Mouse (Mus musculus) MEL (cell line): ENCODE measurements around the gene Tmem182. TPM values are rescaled to one million over a fixed set of nuclear protein-coding genes. Genes with fewer than 3 reads are reported as not detected.

Experiments
- DNase-seq: peaks from one replicate; pipeline ENCODE4 v3.0.0; 2011; ENCODE audit warnings: low read depth, low spot score
- H3K27ac ChIP-seq: 2 replicates; pipeline ENCODE4 v1.5.1; 2012; ENCODE audit warnings: low read depth, mild to moderate bottlenecking, control low read depth, low read length, moderate library complexity; ENCODE audit not compliant: control insufficient read depth
- H3K27me3 ChIP-seq, 2 experiments: fragments of 150-350 bp in 1 of 2; sonication (generic) in 1 of 2; 2 replicates each; pipeline ENCODE4 v1.6.1; 2012; ENCODE audit warnings: low read length in 2 of 2, mild to moderate bottlenecking in 2 of 2, improper control_type of control experiment in 1 of 2, moderate library complexity in 1 of 2; ENCODE audit not compliant: insufficient read depth in 2 of 2, control insufficient read depth in 1 of 2
- H3K36me3 ChIP-seq, 2 experiments: 2 replicates each; pipeline ENCODE4 v1.6.1; 2012 to 2014; ENCODE audit warnings: low read length in 2 of 2, improper control_type of control experiment in 1 of 2, inconsistent platforms in 1 of 2, mild to moderate bottlenecking in 1 of 2; ENCODE audit not compliant: insufficient read depth in 2 of 2, control insufficient read depth in 1 of 2
- H3K4me1 ChIP-seq, 2 experiments: fragments of 150-350 bp in 1 of 2; sonication (generic) in 1 of 2; 2 replicates each; pipeline ENCODE4 v1.6.1; 2012; ENCODE audit warnings: low read length in 2 of 2, improper control_type of control experiment in 1 of 2, mild to moderate bottlenecking in 1 of 2; ENCODE audit not compliant: insufficient read depth in 2 of 2, control insufficient read depth in 1 of 2
- H3K4me3 ChIP-seq, 2 experiments: fragments of 150-350 bp in 1 of 2; sonication (generic) in 1 of 2; 2 replicates each; pipeline ENCODE4 v1.5.1; 2012; ENCODE audit warnings: low read depth in 2 of 2, low read length in 2 of 2, mild to moderate bottlenecking in 2 of 2, moderate library complexity in 2 of 2, control low read depth in 1 of 2, improper control_type of control experiment in 1 of 2; ENCODE audit not compliant: control insufficient read depth in 1 of 2, insufficient read depth in 1 of 2
- H3K79me2 ChIP-seq: 2 replicates; pipeline ENCODE4 v1.6.1; 2012; ENCODE audit warnings: mild to moderate bottlenecking, low read length, moderate library complexity; ENCODE audit not compliant: control insufficient read depth, poor library complexity, insufficient read depth
- H3K9ac ChIP-seq: 2 replicates; pipeline ENCODE4 v1.6.1; 2012; ENCODE audit warnings: low read depth, mild to moderate bottlenecking, control low read depth, low read length, moderate library complexity; ENCODE audit not compliant: control insufficient read depth, poor library complexity, severe bottlenecking
- H3K9me3 ChIP-seq: fragments of 150-350 bp; sonication (generic); replicated peaks from 2 replicates; pipeline ENCODE4 v1.6.1; 2012; ENCODE audit warnings: mild to moderate bottlenecking, low read length, improper control_type of control experiment, moderate library complexity; ENCODE audit not compliant: insufficient read depth
- CHD1 ChIP-seq: IDR thresholded peaks from 2 replicates; pipeline ENCODE4 v1.6.1; 2012; ENCODE audit warnings: low read depth, mild to moderate bottlenecking, inconsistent platforms, low read length, improper control_type of control experiment
- E2F4 ChIP-seq: IDR thresholded peaks from 2 replicates; pipeline ENCODE4 v1.6.1; 2011; ENCODE audit warnings: low read depth, low read length, improper control_type of control experiment, borderline replicate concordance
- ELF1 ChIP-seq: IDR thresholded peaks from 2 replicates; pipeline ENCODE4 v1.6.1; 2014; ENCODE audit warnings: low read depth, mild to moderate bottlenecking, inconsistent platforms, low read length, improper control_type of control experiment, moderate library complexity
- EP300 ChIP-seq, 2 experiments: IDR thresholded peaks; 2 replicates each; pipeline ENCODE4 v1.6.1; 2011; ENCODE audit warnings: improper control_type of control experiment in 2 of 2, low read length in 2 of 2, low read depth in 1 of 2, mild to moderate bottlenecking in 1 of 2
- GATA1 ChIP-seq: IDR thresholded peaks from 2 replicates; pipeline ENCODE4 v1.6.1; 2011; ENCODE audit warnings: low read depth, low read length, improper control_type of control experiment
- MAFK ChIP-seq: IDR thresholded peaks from 2 replicates; pipeline ENCODE4 v1.6.1; 2011; ENCODE audit warnings: low read depth, mild to moderate bottlenecking, low read length, improper control_type of control experiment, borderline replicate concordance
- MAX ChIP-seq: IDR thresholded peaks from 2 replicates; pipeline ENCODE4 v1.6.1; 2011; ENCODE audit warnings: low read length, improper control_type of control experiment
- MEF2A ChIP-seq: IDR thresholded peaks from 2 replicates; pipeline ENCODE4 v1.6.1; 2014; ENCODE audit warnings: low read depth, mild to moderate bottlenecking, inconsistent platforms, low read length, improper control_type of control experiment; ENCODE audit not compliant: poor library complexity, insufficient replicate concordance, severe bottlenecking; ENCODE audit errors: extremely low read depth
- MXI1 ChIP-seq: IDR thresholded peaks from 2 replicates; pipeline ENCODE4 v1.6.1; 2011; ENCODE audit warnings: mild to moderate bottlenecking, low read depth, low read length, improper control_type of control experiment
- MYB ChIP-seq: IDR thresholded peaks from 2 replicates; pipeline ENCODE4 v1.6.1; 2011; ENCODE audit warnings: mild to moderate bottlenecking, low read depth, low read length, improper control_type of control experiment
- NRF1 ChIP-seq: IDR thresholded peaks from 2 replicates; pipeline ENCODE4 v1.6.1; 2014; ENCODE audit warnings: low read depth, mild to moderate bottlenecking, inconsistent platforms, low read length, improper control_type of control experiment, moderate library complexity; ENCODE audit not compliant: poor library complexity, insufficient read depth, severe bottlenecking
- POLR2A ChIP-seq, 2 experiments: IDR thresholded peaks; 2 replicates each; pipeline ENCODE4 v1.6.1; 2011 to 2012; ENCODE audit warnings: low read length in 2 of 2, mild to moderate bottlenecking in 2 of 2, control low read depth in 1 of 2, improper control_type of control experiment in 1 of 2, low read depth in 1 of 2, moderate library complexity in 1 of 2; ENCODE audit not compliant: control insufficient read depth in 1 of 2, insufficient read depth in 1 of 2, poor library complexity in 1 of 2
- POLR2AphosphoS5 ChIP-seq: IDR thresholded peaks from 2 replicates; pipeline ENCODE4 v1.6.1; 2012; ENCODE audit warnings: low read depth, borderline replicate concordance, mild to moderate bottlenecking, inconsistent platforms, low read length, moderate library complexity, mixed read lengths
- RAD21 ChIP-seq: IDR thresholded peaks from 2 replicates; pipeline ENCODE4 v1.6.1; 2011; ENCODE audit warnings: mild to moderate bottlenecking, low read depth, low read length, improper control_type of control experiment
- RCOR1 ChIP-seq: IDR thresholded peaks from 2 replicates; pipeline ENCODE4 v1.6.1; 2012; ENCODE audit warnings: low read depth, mild to moderate bottlenecking, inconsistent platforms, low read length, improper control_type of control experiment
- SIN3A ChIP-seq: IDR thresholded peaks from 2 replicates; pipeline ENCODE4 v1.6.1; 2012; ENCODE audit warnings: low read length, improper control_type of control experiment, inconsistent platforms
- SMC3 ChIP-seq: IDR thresholded peaks from 2 replicates; pipeline ENCODE4 v1.6.1; 2011; ENCODE audit warnings: low read depth, low read length, improper control_type of control experiment
- TBP ChIP-seq: IDR thresholded peaks from 2 replicates; pipeline ENCODE4 v1.8.0; 2011; ENCODE audit warnings: low read depth, low read length, improper control_type of control experiment
- TCF12 ChIP-seq: IDR thresholded peaks from 2 replicates; pipeline ENCODE4 v1.6.1; 2014; ENCODE audit warnings: low read depth, mild to moderate bottlenecking, inconsistent platforms, low read length, improper control_type of control experiment, moderate library complexity
- UBTF ChIP-seq: IDR thresholded peaks from 2 replicates; pipeline ENCODE4 v1.6.1; 2012; ENCODE audit warnings: low read depth, mild to moderate bottlenecking, inconsistent platforms, low read length, improper control_type of control experiment, moderate library complexity, borderline replicate concordance; ENCODE audit not compliant: insufficient read depth
- polyA plus RNA-seq, 2 experiments: library from polyadenylated mRNA; stranded (reverse) in 1 of 2; unstranded in 1 of 2; fragments of >175 nt in 1 of 2; fragments of >200 nt in 1 of 2; gene quantifications; 2 replicates each; pipeline versions ENCODE4 v1.2.1 to v1.2.4; 2012; ENCODE audit warnings: low replicate concordance in 2 of 2, low read depth in 1 of 2; ENCODE audit not compliant: insufficient read length in 2 of 2, insufficient read depth in 1 of 2, missing spikeins in 1 of 2
- total RNA-seq: library from RNA; depleted of rRNA; stranded (reverse); fragments of 300-350 nt; gene quantifications from 2 replicates; pipeline ENCODE4 v1.2.3, GENCODE M21; 2012

The Tmem182 gene
- total and polyA plus RNA-seq, 3 experiments = not detected

DNA sequence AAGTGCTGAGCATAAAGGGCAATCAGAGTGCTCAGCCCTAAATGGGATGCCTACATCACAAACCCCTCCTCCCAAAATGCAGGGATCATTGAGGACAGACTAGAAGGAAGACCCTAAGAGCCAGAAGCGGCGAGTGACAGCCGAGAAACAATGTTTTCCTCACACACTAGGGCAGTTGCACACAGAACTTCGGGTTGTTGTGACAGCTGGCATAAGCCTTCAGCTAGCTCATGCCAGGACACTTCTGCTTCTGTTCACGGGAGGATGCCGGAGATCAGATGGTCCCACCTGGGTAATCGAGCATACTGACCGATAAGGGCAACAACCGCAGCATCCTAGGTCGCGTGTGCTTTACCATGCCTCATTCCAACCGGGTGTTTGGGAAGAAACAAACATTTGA, 1.3 kb upstream of the Tmem182 start:
- Histone ChIP-seq H3K27me3 (no peaks in the 10 kb centered on the region), H3K27ac (no peak overlapping the region), H3K4me3 (no peak overlapping the region), H3K4me1 (peaks cover 0 to 3% of the 10 kb centered on the region in 2 experiments; a peak in 1 of 4 replicates), H3K79me2 (no peaks in the 10 kb centered on the region), H3K9me3 (no peaks in the 10 kb centered on the region), H3K9ac (no peak overlapping the region), H3K36me3 (0 out of 4 replicates have a peak, but pooled peaks cover 0 to 2% of the 10 kb centered on the region in 2 experiments)
- DNase-seq = no peak
- no peak for TF ChIP-seq CHD1
- TF ChIP-seq POLR2AphosphoS5 = no peak
- TF ChIP-seq NRF1 = no peak
- no peak for TF ChIP-seq RCOR1
- TF ChIP-seq TBP = no peak
- no peak for TF ChIP-seq MXI1

- Histone ChIP-seq H3K9me3 (no peaks in the 10 kb centered on the region), H3K36me3 (no peaks in the 10 kb centered on the region), H3K4me1 (0 out of 4 replicates have a peak, but pooled peaks cover 0 to 3% of the 10 kb centered on the region in 2 experiments), H3K79me2 (no peaks in the 10 kb centered on the region), H3K4me3 (no peak overlapping the region), H3K9ac (no peak overlapping the region), H3K27me3 (no peaks in the 10 kb centered on the region), H3K27ac (no peak overlapping the region)
- no peak for DNase-seq
- TF ChIP-seq RAD21 (no peak), MYB (no peak), CHD1 (no peak), NRF1 (no peak), POLR2A (IDR thresholded peaks at IDR 0.05; ENCODE audit: control insufficient read depth in 1 of 2, insufficient read depth in 1 of 2, low read depth in 1 of 2, low read length in 2 of 2, poor library complexity in 1 of 2) (no peak)
Measured at GRCm38 (mm10) chr1:40805891-40806290, 490 bp downstream of the Tmem182 start.

- no peaks in the 10 kb centered on the region for H3K79me2 ChIP-seq
- H3K27ac ChIP-seq = no peak overlapping the region
- no peaks in the 10 kb centered on the region for H3K27me3 ChIP-seq
- no peaks in the 10 kb centered on the region for H3K9me3 ChIP-seq
- no peak overlapping the region for H3K4me3 ChIP-seq
- TF ChIP-seq MAX = no peak
- no peak for TF ChIP-seq NRF1
- no peak for TF ChIP-seq TCF12
- TF ChIP-seq ELF1 = no peak
- TF ChIP-seq E2F4 = no peak
- TF ChIP-seq RCOR1 = no peak
- TF ChIP-seq EP300 (IDR thresholded peaks at IDR 0.05; ENCODE audit: low read depth in 1 of 2, low read length in 2 of 2) = no peak
- TF ChIP-seq MEF2A = no peak
- no peak for TF ChIP-seq SMC3
- TF ChIP-seq UBTF = no peak
- no peak for TF ChIP-seq SIN3A
- TF ChIP-seq MAFK = no peak
- no peak for TF ChIP-seq GATA1
- TF ChIP-seq, all 39 proteins: peak for 0
- no peaks in the 10 kb centered on the region for H3K36me3 ChIP-seq
- no peak for DNase-seq
- no peaks in the 10 kb centered on the region for H3K4me1 ChIP-seq
- no peak overlapping the region for H3K9ac ChIP-seq
Measured at GRCm38 (mm10) chr1:40808643-40809042, 3.2 kb downstream of the Tmem182 start.
